Mouse (Mus musculus): ENCODE results near the gene Neurod2. TPM values are rescaled to one million over a fixed set of nuclear protein-coding genes. Genes with fewer than 3 reads are reported as not detected.

Gene Neurod2
- polyA plus RNA-seq, 1 experiment, result not detected

DNA sequence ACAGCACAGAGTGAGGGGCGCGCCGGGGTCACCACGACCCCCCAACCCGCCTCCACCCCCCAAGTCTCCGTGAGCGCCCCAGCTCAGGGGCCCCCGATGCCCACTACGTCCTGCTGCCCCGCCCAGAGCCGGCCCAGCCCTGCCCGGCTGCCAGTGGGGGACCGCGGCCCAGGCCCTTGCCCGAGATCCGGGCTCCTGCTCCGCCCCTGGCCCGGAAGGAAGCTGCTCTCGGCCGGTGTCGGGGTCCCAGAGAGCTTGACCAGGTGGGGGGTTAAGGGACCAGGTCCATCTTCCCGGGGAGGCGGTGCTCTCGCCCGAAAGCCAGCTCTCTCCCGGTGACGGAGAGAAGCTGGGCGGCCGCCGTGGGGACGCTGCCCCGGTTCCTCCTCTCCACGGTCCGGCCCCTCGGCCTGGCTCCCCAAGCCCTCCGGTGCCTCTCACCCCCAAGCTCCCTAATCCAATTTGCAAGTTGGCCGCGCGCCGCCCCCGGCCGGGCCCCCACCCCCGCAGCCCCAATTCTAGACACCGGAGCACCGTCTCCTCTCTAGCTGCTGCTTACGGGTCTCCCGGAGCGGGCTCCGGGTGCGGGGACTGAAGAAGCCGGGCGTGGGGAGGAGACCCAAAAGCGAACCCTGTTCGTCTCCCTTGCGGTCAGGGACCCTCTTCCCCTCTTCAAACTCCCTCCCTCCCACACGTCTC, 928 bp downstream of the Neurod2 start:
- Histone ChIP-seq H3ac (ENCODE audit: control insufficient read depth, insufficient read length, low read depth) (no peak overlapping the region), H3K4me3 (ENCODE audit: insufficient read depth, poor library complexity, severe bottlenecking) (no peak overlapping the region), H3K36me3 (ENCODE audit: control insufficient read depth, insufficient read depth) (no peaks in the 10 kb centered on the region), H3K27me3 (ENCODE audit: control insufficient read depth, insufficient read depth, insufficient read length) (peaks cover 75% of the 10 kb centered on the region), H3K79me3 (ENCODE audit: low read depth) (no peaks in the 10 kb centered on the region), H3K79me2 (ENCODE audit: control insufficient read depth, insufficient read depth) (no peaks in the 10 kb centered on the region)
- TF ChIP-seq CEBPB (IDR thresholded peaks at IDR 0.05; ENCODE audit: low read depth) (no peak), MYOG (IDR thresholded peaks at IDR 0.05; ENCODE audit: control insufficient read depth, extremely low read depth, insufficient read length) (no peak), USF1 (IDR thresholded peaks at IDR 0.05; ENCODE audit: low read depth) (no peak), MYOD1 (IDR thresholded peaks at IDR 0.05; ENCODE audit: control insufficient read depth, insufficient read length, low read depth) (no peak), CTCF (IDR thresholded peaks at IDR 0.05; ENCODE audit: control insufficient read depth, insufficient read depth, insufficient read length) (no peak)

DNA sequence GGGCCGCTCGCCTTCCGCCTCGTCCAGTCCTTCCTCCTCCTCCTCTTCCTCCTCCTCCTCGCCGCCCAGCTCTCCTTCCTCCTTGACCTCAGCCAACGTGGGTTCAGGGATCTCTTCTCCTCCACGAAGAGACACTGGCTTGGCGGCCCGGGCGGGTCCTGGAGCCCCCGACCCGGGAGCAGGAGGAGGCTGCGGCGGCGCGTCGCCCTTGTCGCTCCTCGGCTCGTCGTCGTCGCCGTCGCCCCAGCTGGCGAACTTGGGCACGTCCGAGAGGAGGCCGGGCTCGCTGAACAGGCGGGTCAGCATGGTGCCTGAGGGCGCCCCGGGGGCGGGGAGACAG, 1.4 kb downstream of the Neurod2 start:
- Histone ChIP-seq H3K79me2 (ENCODE audit: control insufficient read depth, insufficient read depth) (no peaks in the 10 kb centered on the region), H3K36me3 (ENCODE audit: control insufficient read depth, insufficient read depth) (no peaks in the 10 kb centered on the region), H3K4me3 (ENCODE audit: insufficient read depth, poor library complexity, severe bottlenecking) (no peak overlapping the region), H3K27me3 (ENCODE audit: control insufficient read depth, insufficient read depth, insufficient read length) (peaks cover 79% of the 10 kb centered on the region), H3ac (ENCODE audit: control insufficient read depth, insufficient read length, low read depth) (no peak overlapping the region), H3K79me3 (ENCODE audit: low read depth) (no peaks in the 10 kb centered on the region)
- no peak for TF ChIP-seq CTCF (IDR thresholded peaks at IDR 0.05; ENCODE audit: control insufficient read depth, insufficient read depth, insufficient read length)
- TF ChIP-seq CEBPB (IDR thresholded peaks at IDR 0.05; ENCODE audit: low read depth), result no peak

DNA sequence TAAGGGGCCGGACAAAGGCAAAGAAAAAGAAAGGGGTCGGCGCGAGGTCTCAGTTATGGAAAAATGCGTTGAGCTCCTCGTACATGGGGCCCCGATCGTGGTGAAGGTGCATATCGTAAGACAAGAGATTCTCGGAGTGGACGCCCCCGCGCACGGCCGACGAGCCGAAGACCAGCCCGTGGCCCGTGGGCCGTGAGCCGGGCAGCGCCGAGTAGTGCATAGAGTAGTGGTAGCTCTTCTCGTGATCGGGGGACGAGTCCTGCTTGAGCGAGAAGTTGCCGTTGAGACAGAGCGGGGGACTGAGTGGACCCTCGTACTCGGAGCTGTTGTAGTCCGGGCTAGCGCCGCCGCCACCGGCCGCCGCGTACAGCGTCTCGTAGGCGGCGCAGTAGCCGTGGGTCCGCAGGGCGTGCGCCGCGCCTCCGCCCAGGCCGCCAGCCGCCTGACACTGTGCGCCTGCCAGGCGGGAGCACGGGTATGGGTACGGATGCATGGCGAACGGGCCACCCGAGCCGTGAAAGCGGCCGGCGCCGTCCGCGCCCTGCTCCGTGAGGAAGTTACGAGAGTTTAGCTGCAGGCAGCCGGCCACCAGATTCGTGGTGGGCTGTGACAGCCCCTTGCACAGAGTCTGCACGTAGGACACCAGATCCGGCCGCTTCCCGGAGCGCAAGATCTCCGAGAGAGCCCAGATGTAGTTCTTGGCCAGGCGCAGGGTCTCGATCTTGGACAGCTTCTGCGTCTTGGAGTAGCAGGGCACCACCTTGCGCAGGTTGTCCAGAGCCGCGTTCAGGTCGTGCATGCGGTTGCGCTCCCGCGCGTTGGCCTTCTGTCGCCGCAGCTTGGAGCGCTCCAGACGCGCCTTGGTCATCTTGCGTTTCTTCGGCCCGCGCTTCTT, 2.1 kb downstream of the Neurod2 start:
- Histone ChIP-seq H3K36me3 (ENCODE audit: control insufficient read depth, insufficient read depth) (no peaks in the 10 kb centered on the region), H3ac (ENCODE audit: control insufficient read depth, insufficient read length, low read depth) (no peak overlapping the region), H3K79me3 (ENCODE audit: low read depth) (no peaks in the 10 kb centered on the region), H3K4me3 (ENCODE audit: insufficient read depth, poor library complexity, severe bottlenecking) (no peak overlapping the region), H3K27me3 (ENCODE audit: control insufficient read depth, insufficient read depth, insufficient read length) (peaks cover 84% of the 10 kb centered on the region), H3K79me2 (ENCODE audit: control insufficient read depth, insufficient read depth) (no peaks in the 10 kb centered on the region)
- TF ChIP-seq CTCF (IDR thresholded peaks at IDR 0.05; ENCODE audit: control insufficient read depth, insufficient read depth, insufficient read length) (no peak), USF1 (IDR thresholded peaks at IDR 0.05; ENCODE audit: low read depth) (no peak), FOSL1 (IDR thresholded peaks at IDR 0.05; ENCODE audit: insufficient read depth, low read length, poor library complexity, severe bottlenecking) (no peak), MYOG (IDR thresholded peaks at IDR 0.05; ENCODE audit: control insufficient read depth, extremely low read depth, insufficient read length) (no peak), MYOD1 (IDR thresholded peaks at IDR 0.05; ENCODE audit: control insufficient read depth, insufficient read length, low read depth) (no peak), MAX (IDR thresholded peaks at IDR 0.05) (no peak), CEBPB (IDR thresholded peaks at IDR 0.05; ENCODE audit: low read depth) (no peak)

DNA sequence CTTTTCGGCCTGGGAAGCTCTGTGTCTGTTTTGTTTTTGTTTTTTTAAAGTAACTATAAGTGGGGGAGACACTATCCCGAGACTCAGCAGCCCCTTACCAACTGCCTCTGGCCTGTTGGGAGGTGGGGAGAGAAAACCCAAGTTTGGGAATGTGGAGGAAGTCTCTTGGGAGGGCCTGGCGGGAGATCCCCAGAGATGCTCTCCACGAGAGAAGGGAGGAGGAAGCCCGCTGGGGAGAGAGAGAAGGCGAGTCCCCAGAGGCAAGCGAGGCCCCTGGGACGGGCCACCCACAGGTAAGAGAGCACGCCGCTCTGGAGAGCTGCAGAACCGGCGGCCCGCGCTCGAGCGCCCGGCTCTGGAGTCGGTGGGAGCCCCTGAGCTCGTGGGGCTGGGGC, 2.7 kb downstream of the Neurod2 start:
- Histone ChIP-seq H3K36me3 (ENCODE audit: control insufficient read depth, insufficient read depth) (no peaks in the 10 kb centered on the region), H3ac (ENCODE audit: control insufficient read depth, insufficient read length, low read depth) (no peak overlapping the region), H3K4me3 (ENCODE audit: insufficient read depth, poor library complexity, severe bottlenecking) (no peak overlapping the region), H3K79me2 (ENCODE audit: control insufficient read depth, insufficient read depth) (no peaks in the 10 kb centered on the region), H3K27me3 (ENCODE audit: control insufficient read depth, insufficient read depth, insufficient read length) (peaks cover 90% of the 10 kb centered on the region), H3K79me3 (ENCODE audit: low read depth) (no peaks in the 10 kb centered on the region)
- TF ChIP-seq USF1 (IDR thresholded peaks at IDR 0.05; ENCODE audit: low read depth), result no peak
- no peak for TF ChIP-seq FOSL1 (IDR thresholded peaks at IDR 0.05; ENCODE audit: insufficient read depth, low read length, poor library complexity, severe bottlenecking)
- TF ChIP-seq MYOG (IDR thresholded peaks at IDR 0.05; ENCODE audit: control insufficient read depth, extremely low read depth, insufficient read length), result no peak
- TF ChIP-seq CTCF (IDR thresholded peaks at IDR 0.05; ENCODE audit: control insufficient read depth, insufficient read depth, insufficient read length), result no peak
- TF ChIP-seq CEBPB (IDR thresholded peaks at IDR 0.05; ENCODE audit: low read depth), result no peak
- TF ChIP-seq MAX (IDR thresholded peaks at IDR 0.05), result no peak
- no peak for TF ChIP-seq MYOD1 (IDR thresholded peaks at IDR 0.05; ENCODE audit: control insufficient read depth, insufficient read length, low read depth)

DNA sequence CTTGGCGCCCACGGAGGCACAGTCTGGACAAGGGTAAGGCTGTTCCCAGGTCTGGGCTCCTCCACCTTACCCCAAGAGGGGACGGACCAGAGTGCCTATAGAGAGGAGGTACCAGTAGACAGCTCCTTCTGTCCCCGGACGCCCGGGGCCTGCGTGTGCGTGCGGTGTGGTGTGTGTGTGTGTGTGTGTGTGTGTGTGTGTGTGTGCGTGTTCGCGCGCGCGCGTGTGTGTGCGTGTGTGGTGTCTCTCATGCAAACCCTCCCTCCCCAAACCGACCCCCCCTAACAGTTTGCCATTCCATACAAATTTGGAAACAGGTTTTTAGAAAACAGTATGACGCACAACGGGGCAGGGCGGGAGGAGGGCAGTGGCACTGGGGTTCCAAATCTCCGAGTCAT, 3.6 kb downstream of the Neurod2 start:
- Histone ChIP-seq H3K4me3 (ENCODE audit: insufficient read depth, poor library complexity, severe bottlenecking) (no peak overlapping the region), H3K79me3 (ENCODE audit: low read depth) (no peaks in the 10 kb centered on the region), H3K27me3 (ENCODE audit: control insufficient read depth, insufficient read depth, insufficient read length) (peaks cover 91% of the 10 kb centered on the region), H3ac (ENCODE audit: control insufficient read depth, insufficient read length, low read depth) (no peak overlapping the region), H3K36me3 (ENCODE audit: control insufficient read depth, insufficient read depth) (no peaks in the 10 kb centered on the region), H3K79me2 (ENCODE audit: control insufficient read depth, insufficient read depth) (no peaks in the 10 kb centered on the region)
- no peak for TF ChIP-seq MAX (IDR thresholded peaks at IDR 0.05)
- no peak for TF ChIP-seq USF1 (IDR thresholded peaks at IDR 0.05; ENCODE audit: low read depth)
- no peak for TF ChIP-seq CTCF (IDR thresholded peaks at IDR 0.05; ENCODE audit: control insufficient read depth, insufficient read depth, insufficient read length)
- TF ChIP-seq FOSL1 (IDR thresholded peaks at IDR 0.05; ENCODE audit: insufficient read depth, low read length, poor library complexity, severe bottlenecking), result no peak
- TF ChIP-seq CEBPB (IDR thresholded peaks at IDR 0.05; ENCODE audit: low read depth), result no peak
- TF ChIP-seq MYOD1 (IDR thresholded peaks at IDR 0.05; ENCODE audit: control insufficient read depth, insufficient read length, low read depth), result no peak
- TF ChIP-seq MYOG (IDR thresholded peaks at IDR 0.05; ENCODE audit: control insufficient read depth, extremely low read depth, insufficient read length), result no peak

Measured in C2C12 (cell line).